Mouse (Mus musculus) lung, embryonic 16.5 days (tissue): Measurements from ENCODE around the gene Pxn. TPM values are rescaled to one million over a fixed set of nuclear protein-coding genes. Genes with fewer than 3 reads are reported as not detected.

Experiments used
- ATAC-seq: fragments of 200-750 bp; cut with Nextera tagmentation; 2 replicates; pipeline ENCODE4 v1.8.0; 2017; ENCODE audit warnings: low read depth, mild to moderate bottlenecking, moderate library complexity
- H3K27ac ChIP-seq: fragments of 300-500 bp; sonication (generic); 2 replicates; pipeline ENCODE4 v1.5.1; 2014; ENCODE audit warnings: mild to moderate bottlenecking, control low read depth, low read length
- H3K27me3 ChIP-seq: fragments of 300-500 bp; sonication (generic); 2 replicates; pipeline ENCODE4 v1.6.1; 2014; ENCODE audit warnings: low read depth, low read length, mixed read lengths; ENCODE audit not compliant: control insufficient read depth, insufficient read depth
- H3K36me3 ChIP-seq: fragments of 300-500 bp; sonication (generic); 2 replicates; pipeline ENCODE4 v1.6.1; 2014; ENCODE audit warnings: low read length; ENCODE audit not compliant: control insufficient read depth, insufficient read depth
- H3K4me1 ChIP-seq: fragments of 300-500 bp; sonication (generic); replicated peaks from 2 replicates; pipeline ENCODE4 v1.6.1; 2014; ENCODE audit warnings: low read length, mixed read lengths; ENCODE audit not compliant: control insufficient read depth, insufficient read depth
- H3K4me2 ChIP-seq: fragments of 300-500 bp; sonication (generic); 2 replicates; pipeline ENCODE4 v1.6.1; 2014; ENCODE audit warnings: low read depth, low read length, control low read depth
- H3K4me3 ChIP-seq: fragments of 300-500 bp; sonication (generic); 2 replicates; pipeline ENCODE4 v1.5.1; 2014; ENCODE audit warnings: mild to moderate bottlenecking, low read length, control low read depth
- H3K9ac ChIP-seq: fragments of 300-500 bp; sonication (generic); 2 replicates; pipeline ENCODE4 v1.6.1; 2014; ENCODE audit warnings: low read length, control low read depth
- H3K9me3 ChIP-seq: fragments of 300-500 bp; sonication (generic); 2 replicates; pipeline ENCODE4 v1.6.1; 2016; ENCODE audit warnings: low read length; ENCODE audit not compliant: control insufficient read depth
- whole genome bisulfite sequencing: fragments of 180-500 bp; shearing (Covaris S2); extraction: QIAGEN DNeasy Blood & Tissue Kit; methylation state at CpG from one replicate; pipeline ENCODE4 v1.1.7; 2014; 5-methylcytosine and 5-hydroxymethylcytosine counted together
- polyA plus RNA-seq: library from polyadenylated mRNA; unstranded; fragments of >200 nt; fragmentation: Nextera tagmentation; extraction: Ambion mirVana; gene quantifications from 2 replicates; pipeline ENCODE4 v1.2.1, GENCODE M21; 2015

Pxn gene
- polyA plus RNA-seq, 1 experiment from 2014 or later: 74.4 TPM

- Histone ChIP-seq H3K4me3 (peak overlapping the region; percentile 39), H3K4me2 (peak overlapping the region; percentile 57), H3K36me3 (peaks cover 17% of the 10 kb centered on the region), H3K27me3 (no peaks in the 10 kb centered on the region), H3K4me1 (peaks cover 59% of the 10 kb centered on the region), H3K9ac (peak overlapping the region; percentile 44), H3K9me3 (no peaks in the 10 kb centered on the region), H3K27ac (peak overlapping the region; percentile 96)
- no peak for ATAC-seq
- 34% methylated on average over 19 of the region's 19 CpGs for WGBS
Observed at GRCm38 (mm10) chr5:115542635-115543384, 36.3 kb downstream of the Pxn start.

- WGBS: 23% methylated on average over 17 of the region's 17 CpGs
- no peaks in the 10 kb centered on the region for H3K9me3 ChIP-seq
- peak overlapping the region; percentile 64 for H3K9ac ChIP-seq
- ATAC-seq: peak; percentile 85
- H3K27ac ChIP-seq: peak overlapping the region; percentile 96
- no peaks in the 10 kb centered on the region for H3K27me3 ChIP-seq
- H3K4me2 ChIP-seq: peak overlapping the region; percentile 57
- H3K36me3 ChIP-seq: peaks cover 24% of the 10 kb centered on the region
- peaks cover 51% of the 10 kb centered on the region for H3K4me1 ChIP-seq
- H3K4me3 ChIP-seq: peak overlapping the region; percentile 39
Observed at GRCm38 (mm10) chr5:115543509-115544253, 37.2 kb downstream of the Pxn start.

GRCm38 (mm10) chr5:115544655-115545185 is 38.2 kb downstream of the Pxn start:
- ATAC-seq: no peak
- Histone ChIP-seq H3K9ac (peak overlapping the region; percentile 64), H3K9me3 (no peaks in the 10 kb centered on the region), H3K4me3 (peak overlapping the region; percentile 39), H3K27ac (peak overlapping the region; percentile 96), H3K4me1 (peaks cover 43% of the 10 kb centered on the region), H3K36me3 (peaks cover 29% of the 10 kb centered on the region), H3K27me3 (no peaks in the 10 kb centered on the region), H3K4me2 (peak overlapping the region; percentile 57)
- 54% methylated on average over 18 of the region's 18 CpGs for WGBS

GRCm38 (mm10) chr5:115545636-115546035 is 39.2 kb downstream of the Pxn start:
- WGBS: 65% methylated on average over 14 of the region's 14 CpGs
- ATAC-seq: peak; percentile 74
- H3K4me3 ChIP-seq: peak overlapping the region; percentile 39
- peaks cover 29% of the 10 kb centered on the region for H3K36me3 ChIP-seq
- H3K27me3 ChIP-seq: no peaks in the 10 kb centered on the region
- peak overlapping the region; percentile 96 for H3K27ac ChIP-seq
- H3K4me2 ChIP-seq: peak overlapping the region; percentile 57
- H3K9me3 ChIP-seq: no peaks in the 10 kb centered on the region
- peaks cover 42% of the 10 kb centered on the region for H3K4me1 ChIP-seq
- H3K9ac ChIP-seq: peak overlapping the region; percentile 64

GRCm38 (mm10) chr5:115546536-115546935 is 40.1 kb downstream of the Pxn start:
- Histone ChIP-seq H3K36me3 (peaks cover 31% of the 10 kb centered on the region), H3K27me3 (no peaks in the 10 kb centered on the region), H3K4me3 (no peak overlapping the region), H3K9me3 (no peaks in the 10 kb centered on the region), H3K27ac (no peak overlapping the region; the same call in 1 of the 2 replicates), H3K4me1 (peaks cover 42% of the 10 kb centered on the region), H3K9ac (peak overlapping the region; percentile 1; the same call in 1 of the 2 replicates), H3K4me2 (no peak overlapping the region)
- no peak for ATAC-seq
- WGBS: 81% methylated on average over 11 of the region's 11 CpGs

- Histone ChIP-seq H3K36me3 (peaks cover 35% of the 10 kb centered on the region), H3K4me1 (peaks cover 42% of the 10 kb centered on the region), H3K9me3 (no peaks in the 10 kb centered on the region), H3K9ac (peak overlapping the region; percentile 1; the same call in 1 of the 2 replicates), H3K27me3 (no peaks in the 10 kb centered on the region), H3K4me2 (no peak overlapping the region), H3K27ac (no peak overlapping the region), H3K4me3 (no peak overlapping the region)
- 56% methylated on average over 6 of the region's 6 CpGs for WGBS
- no peak for ATAC-seq
Observed at GRCm38 (mm10) chr5:115547014-115547413, 40.5 kb downstream of the Pxn start.

- H3K27ac ChIP-seq: no peak overlapping the region
- no peak for ATAC-seq
- peak overlapping the region; percentile 1; the same call in 1 of the 2 replicates for H3K9ac ChIP-seq
Observed at GRCm38 (mm10) chr5:115547421-115547820, 40.9 kb downstream of the Pxn start.

GRCm38 (mm10) chr5:115548501-115549285 is 42.2 kb downstream of the Pxn start:
- Histone ChIP-seq H3K27ac (no peak overlapping the region), H3K4me1 (peaks cover 25% of the 10 kb centered on the region), H3K9me3 (no peaks in the 10 kb centered on the region), H3K4me3 (no peak overlapping the region), H3K9ac (no peak overlapping the region), H3K36me3 (peaks cover 41% of the 10 kb centered on the region), H3K27me3 (no peaks in the 10 kb centered on the region), H3K4me2 (no peak overlapping the region)
- no peak for ATAC-seq
- 87% methylated on average over 18 of the region's 18 CpGs for WGBS

More at GRCm38 (mm10) chr5:115547421-115547820, 40.9 kb downstream of the Pxn start:
- Histone ChIP-seq H3K9me3 (no peaks in the 10 kb centered on the region), H3K27me3 (no peaks in the 10 kb centered on the region), H3K4me1 (peaks cover 37% of the 10 kb centered on the region), H3K36me3 (peaks cover 38% of the 10 kb centered on the region), H3K4me2 (no peak overlapping the region), H3K4me3 (no peak overlapping the region)
- whole genome bisulfite sequencing: 84% methylated on average over 7 of the region's 7 CpGs
